Mouse (Mus musculus) heart, adult 2 months (tissue): Measurements from ENCODE around the gene Ano10. TPM values are rescaled to one million over a fixed set of nuclear protein-coding genes. Genes with fewer than 3 reads are reported as not detected.

Experiments
- DNase-seq, 2 experiments: peaks; one replicate each; pipeline ENCODE4 v3.0.0; 2021
- H3K27ac ChIP-seq: fragments of 200-600 bp; 2 replicates; pipeline ENCODE4 v1.8.1; 2022
- H3K27me3 ChIP-seq: fragments of 200-500 bp; 2 replicates; pipeline ENCODE4 v1.6.1; 2012; ENCODE audit warnings: mild to moderate bottlenecking, low read length, inconsistent platforms, mixed read lengths; ENCODE audit not compliant: control insufficient read depth, insufficient read depth
- H3K36me3 ChIP-seq: fragments of 200-500 bp; 2 replicates; pipeline ENCODE4 v1.6.1; 2012; ENCODE audit warnings: low read length, inconsistent platforms; ENCODE audit not compliant: control insufficient read depth, insufficient read depth
- H3K4me1 ChIP-seq: fragments of 200-500 bp; 2 replicates; pipeline ENCODE4 v1.6.1; 2011; ENCODE audit warnings: low read length; ENCODE audit not compliant: control insufficient read depth, insufficient read depth
- H3K4me3 ChIP-seq: fragments of 200-600 bp; 2 replicates; pipeline ENCODE4 v1.8.1; 2022
- H3K79me2 ChIP-seq: fragments of 200-500 bp; replicated peaks from 2 replicates; pipeline ENCODE4 v1.6.1; 2012; ENCODE audit warnings: mild to moderate bottlenecking, inconsistent platforms, low read length, moderate library complexity, mixed read lengths; ENCODE audit not compliant: control insufficient read depth, insufficient read depth
- H3K9ac ChIP-seq: fragments of 200-500 bp; 2 replicates; pipeline ENCODE4 v1.6.1; 2012; ENCODE audit warnings: low read depth, mild to moderate bottlenecking, control low read depth, inconsistent platforms, low read length, mixed read lengths
- CTCF ChIP-seq: fragments of 200-600 bp; IDR thresholded peaks from 2 replicates; pipeline ENCODE4 v1.8.1; 2022; ENCODE audit warnings: antibody characterized with exemption, mild to moderate bottlenecking, moderate library complexity
- EP300 ChIP-seq: fragments of 200-500 bp; IDR thresholded peaks from 2 replicates; pipeline ENCODE4 v1.6.1; 2011; ENCODE audit warnings: low read depth, low read length, control low read depth; ENCODE audit not compliant: insufficient read depth
- POLR2A ChIP-seq: fragments of 200-500 bp; IDR thresholded peaks from 2 replicates; pipeline ENCODE4 v1.6.1; 2011; ENCODE audit warnings: mild to moderate bottlenecking, low read depth, low read length, control low read depth; ENCODE audit not compliant: insufficient read depth
- whole genome bisulfite sequencing: fragments of 180-500 bp; shearing (Covaris S2); methylation state at CpG from one replicate; pipeline ENCODE4 v1.1.7; 2018; 5-methylcytosine and 5-hydroxymethylcytosine counted together
- intact Hi-C: fragments of 180-260 bp; cut with DNase I; formaldehyde crosslinking; loops from one replicate; pipeline ENCODE4 v1.15.1; 2025
- polyA plus RNA-seq: library from polyadenylated mRNA; depleted of rRNA; stranded (reverse); fragments of >200 nt; gene quantifications from 2 replicates; pipeline ENCODE4 v1.2.3, GENCODE M21; 2012
- total RNA-seq, 2 experiments: library from RNA; stranded (reverse); gene quantifications; 2 replicates each; pipeline ENCODE4 v1.2.3; 2021

Gene Ano10
- total and polyA plus RNA-seq, 3 experiments, result 167 to 214 (median 180) TPM

- intact Hi-C loops, result loop anchor here (5.0 kb wide), 3 partner anchors 46 to 299 kb away; partner anchors contain the start of genes Abhd5 and Ano10
- no peak for DNase-seq
- 89% methylated on average over 8 of the region's 8 CpGs for WGBS
These were observed 48.3 kb downstream of the Ano10 start for GRCm38 (mm10) chr9:122245879-122246278.

DNA sequence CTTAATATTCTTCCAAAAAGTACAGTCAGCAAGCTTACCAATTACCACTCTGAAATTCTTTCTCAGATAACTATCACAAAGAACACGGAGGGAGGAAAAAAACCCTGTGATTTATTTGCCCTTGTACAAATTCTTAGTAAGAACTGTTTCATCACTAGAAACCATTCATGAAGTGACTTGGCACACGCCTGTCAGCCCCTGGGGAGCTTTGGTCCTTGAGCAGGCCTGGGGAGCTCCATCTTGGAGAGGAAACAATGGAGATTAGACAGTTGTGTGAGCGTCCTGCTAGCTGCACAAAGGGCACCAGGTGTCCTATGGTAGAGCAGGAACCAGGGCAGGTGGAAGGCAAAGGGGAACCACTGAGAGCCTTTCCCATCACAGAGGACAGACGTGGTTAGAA lies 48.8 kb downstream of the Ano10 start:
- WGBS, result 68% methylated on average over 4 of the region's 4 CpGs

More at GRCm38 (mm10) chr9:122245879-122246278, 48.3 kb downstream of the Ano10 start:
- TF ChIP-seq EP300 (no peak), POLR2A (no peak), CTCF (no peak)
- Histone ChIP-seq H3K27me3 (no peaks in the 10 kb centered on the region), H3K27ac (no peak overlapping the region), H3K9ac (no peak overlapping the region), H3K4me3 (no peak overlapping the region), H3K79me2 (no peaks in the 10 kb centered on the region), H3K36me3 (no peaks in the 10 kb centered on the region), H3K4me1 (no peaks in the 10 kb centered on the region)

GRCm38 (mm10) chr9:122244800-122245165 lies 49.4 kb downstream of the Ano10 start:
- TF ChIP-seq EP300 (no peak), POLR2A (no peak), CTCF (no peak)
- DNase-seq, result no peak
- Histone ChIP-seq H3K27ac (no peak overlapping the region), H3K4me1 (no peaks in the 10 kb centered on the region), H3K4me3 (no peak overlapping the region), H3K36me3 (no peaks in the 10 kb centered on the region), H3K79me2 (no peaks in the 10 kb centered on the region), H3K9ac (no peak overlapping the region), H3K27me3 (no peaks in the 10 kb centered on the region)
- intact Hi-C loops, result loop anchor here (5.0 kb wide), 4 partner anchors 48 to 297 kb away; partner anchors contain the start of genes Abhd5 and Ano10
- WGBS, result 41% methylated on average over 2 of the region's 2 CpGs

More for the DNA sequence above, 48.8 kb downstream of the Ano10 start:
- no peaks in the 10 kb centered on the region for H3K27me3 ChIP-seq
- no peak overlapping the region for H3K4me3 ChIP-seq
- intact Hi-C loops, result loop anchor here (5.0 kb wide), 3 partner anchors 47 to 298 kb away; partner anchors contain the start of genes Abhd5 and Ano10
- H3K27ac ChIP-seq, result no peak overlapping the region
- no peaks in the 10 kb centered on the region for H3K36me3 ChIP-seq
- DNase-seq, result no peak
- no peaks in the 10 kb centered on the region for H3K4me1 ChIP-seq
- TF ChIP-seq CTCF, result no peak
- no peaks in the 10 kb centered on the region for H3K79me2 ChIP-seq
- no peak overlapping the region for H3K9ac ChIP-seq

DNA sequence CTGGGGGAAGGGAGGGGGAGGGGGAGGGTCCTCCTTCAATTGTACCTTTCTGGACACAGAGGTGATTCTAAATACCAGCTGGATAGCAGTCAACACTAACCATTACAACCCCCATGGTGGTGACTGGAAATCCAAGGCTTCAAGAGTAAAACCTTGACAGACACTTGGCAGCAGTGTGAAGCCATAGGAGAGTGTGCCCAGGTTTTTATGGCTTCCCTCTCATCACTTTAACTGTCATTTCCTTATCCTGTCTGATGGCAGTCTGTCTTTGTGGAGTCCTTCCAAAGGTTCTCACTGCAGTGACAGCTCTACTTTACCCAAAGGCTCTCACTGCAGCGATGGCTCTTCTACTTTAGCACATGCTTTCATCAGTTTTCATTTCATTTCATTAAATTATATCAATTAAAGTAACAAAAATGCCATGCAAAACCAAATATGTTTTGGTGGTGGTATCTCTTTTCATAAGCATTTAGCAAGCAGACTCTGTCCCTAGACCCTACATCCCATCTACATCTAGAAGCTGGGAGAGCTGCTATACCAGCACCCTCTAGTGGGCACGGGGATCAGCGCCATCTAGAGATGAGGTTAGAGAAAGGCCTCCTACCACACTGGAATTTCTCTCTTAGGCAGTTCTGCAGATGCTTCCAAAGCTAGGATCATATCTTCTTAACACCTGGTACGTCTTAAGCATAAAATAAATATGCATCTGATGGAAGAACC lies 50.0 kb downstream of the Ano10 start:
- H3K27ac ChIP-seq, result no peak overlapping the region
- H3K4me3 ChIP-seq, result no peak overlapping the region
- no peaks in the 10 kb centered on the region for H3K27me3 ChIP-seq
- DNase-seq, result peak; percentile 49 to 62
- no peaks in the 10 kb centered on the region for H3K79me2 ChIP-seq
- WGBS, result 42% methylated on average over 4 of the region's 4 CpGs
- H3K9ac ChIP-seq, result no peak overlapping the region
- no peaks in the 10 kb centered on the region for H3K36me3 ChIP-seq
- intact Hi-C loops, result loop anchor here (5.0 kb wide), 1 partner anchor 227 kb away; no protein-coding TSS in a partner anchor
- TF ChIP-seq EP300 (no peak), CTCF (peak; percentile 86), POLR2A (no peak)
- H3K4me1 ChIP-seq, result no peaks in the 10 kb centered on the region

GRCm38 (mm10) chr9:122243297-122243696 lies 50.9 kb downstream of the Ano10 start:
- H3K4me3 ChIP-seq, result no peak overlapping the region
- no peak overlapping the region for H3K9ac ChIP-seq
- no peaks in the 10 kb centered on the region for H3K36me3 ChIP-seq
- H3K4me1 ChIP-seq, result no peaks in the 10 kb centered on the region
- no peak for DNase-seq
- 80% methylated on average over 1 of the region's 1 CpGs for WGBS
- no peak overlapping the region for H3K27ac ChIP-seq
- TF ChIP-seq EP300 (no peak), CTCF (no peak), POLR2A (no peak)
- H3K79me2 ChIP-seq, result no peaks in the 10 kb centered on the region
- H3K27me3 ChIP-seq, result no peaks in the 10 kb centered on the region
- intact Hi-C loops, result loop anchor here (5.0 kb wide), 1 partner anchor 226 kb away; no protein-coding TSS in a partner anchor

DNA sequence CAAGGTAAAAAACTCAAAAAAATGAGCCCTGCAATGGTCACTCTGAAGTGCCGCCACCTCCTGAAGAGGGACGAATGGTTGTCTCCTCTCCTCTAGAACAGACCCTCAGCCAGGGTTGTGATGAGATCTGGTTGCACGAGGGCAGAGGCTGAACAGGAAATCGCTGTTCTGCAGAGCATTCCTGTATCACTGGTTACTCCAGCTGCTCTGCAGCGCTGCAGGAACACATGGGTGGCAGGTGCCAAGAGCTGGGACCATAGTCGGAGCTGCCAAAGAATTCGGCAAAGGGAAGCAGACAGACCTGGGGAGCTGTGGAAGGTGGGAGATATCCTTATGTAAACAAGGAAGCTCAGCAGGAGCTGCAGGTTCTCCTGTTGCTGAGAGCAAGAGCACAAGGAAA lies 51.4 kb downstream of the Ano10 start:
- intact Hi-C loops, result loop anchor here (5.0 kb wide), 1 partner anchor 226 kb away; no protein-coding TSS in a partner anchor
- Histone ChIP-seq H3K27ac (no peak overlapping the region), H3K9ac (no peak overlapping the region), H3K27me3 (no peaks in the 10 kb centered on the region), H3K36me3 (no peaks in the 10 kb centered on the region), H3K79me2 (no peaks in the 10 kb centered on the region), H3K4me1 (no peaks in the 10 kb centered on the region), H3K4me3 (no peak overlapping the region)
- DNase-seq, result no peak
- TF ChIP-seq CTCF (no peak), POLR2A (no peak), EP300 (no peak)
- 18% methylated on average over 7 of the region's 7 CpGs for WGBS
